Mouse (Mus musculus): ENCODE data around the gene Numb. TPM values are rescaled to one million over a fixed set of nuclear protein-coding genes. Genes with fewer than 3 reads are reported as not detected.
"Not testable (repeated sequence)": the region's sequence is repeated elsewhere in the genome, so short reads cannot be mapped to it uniquely, and the experiment has no call there.

The Numb gene
- polyA plus RNA-seq, 1 experiment from 2014 or later: 11.8 TPM

DNA sequence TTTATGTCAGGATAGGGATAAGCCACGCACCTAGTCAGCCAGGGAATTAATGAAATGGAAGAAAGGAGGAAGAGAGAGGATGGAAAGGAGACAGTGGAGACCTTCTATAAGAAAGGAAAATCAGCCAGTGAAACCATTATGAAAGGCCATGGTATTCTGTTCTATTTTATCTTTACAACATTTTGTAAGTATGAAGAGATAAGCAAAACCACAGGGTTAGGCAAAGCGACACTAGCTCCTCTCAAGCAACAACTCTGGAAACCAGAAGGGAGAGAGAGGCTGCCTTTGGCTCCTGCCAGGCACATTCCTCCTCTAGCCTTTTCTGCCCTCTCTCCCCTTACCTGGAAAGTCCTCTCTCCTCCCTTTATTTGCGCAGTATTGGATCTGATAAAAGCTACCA lies 20.2 kb upstream of the Numb start:
- Histone ChIP-seq H3K4me3 (replicated peaks) (no peak overlapping the region), H3K9ac (peak overlapping the region; percentile 19; the same call in 1 of the 2 replicates), H3K27me3 (no peaks in the 10 kb centered on the region), H3K4me2 (peak overlapping the region; percentile 21; the same call in 1 of the 2 replicates), H3K27ac (peak overlapping the region; percentile 36; the same call in 1 of the 2 replicates), H3K9me3 (replicated peaks) (no peaks in the 10 kb centered on the region), H3K36me3 (no peaks in the 10 kb centered on the region), H3K4me1 (replicated peaks) (peaks cover 36% of the 10 kb centered on the region)
- no peak for DNase-seq
- peak; percentile 69 for ATAC-seq (ENCODE audit: low read depth)
- 41% methylated on average over 3 of the region's 3 CpGs for WGBS (ENCODE audit: insufficient replicate concordance)

GRCm38 (mm10) chr12:83940031-83940430 lies 18.3 kb upstream of the Numb start:
- H3K27ac ChIP-seq: no peak overlapping the region; the same call in 1 of the 2 replicates
- DNase-seq: no peak
- WGBS (ENCODE audit: insufficient replicate concordance): 58% methylated on average over 4 of the region's 4 CpGs

GRCm38 (mm10) chr12:83939332-83939731 lies 17.6 kb upstream of the Numb start:
- H3K4me3 ChIP-seq (replicated peaks): no peak overlapping the region
- H3K9me3 ChIP-seq (replicated peaks): no peaks in the 10 kb centered on the region
- no peaks in the 10 kb centered on the region for H3K36me3 ChIP-seq
- ATAC-seq (ENCODE audit: low read depth) (no peak), DNase-seq (no peak)
- no peaks in the 10 kb centered on the region for H3K27me3 ChIP-seq
- H3K4me2 ChIP-seq: no peak overlapping the region
- peaks cover 35% of the 10 kb centered on the region for H3K4me1 ChIP-seq (replicated peaks)
- H3K9ac ChIP-seq: no peak overlapping the region
- H3K27ac ChIP-seq: no peak overlapping the region
- 67% methylated on average over 2 of the region's 2 CpGs for WGBS (ENCODE audit: insufficient replicate concordance)

More at GRCm38 (mm10) chr12:83940031-83940430, 18.3 kb upstream of the Numb start:
- Histone ChIP-seq H3K9ac (no peak overlapping the region), H3K4me2 (no peak overlapping the region), H3K4me1 (replicated peaks) (peaks cover 35% of the 10 kb centered on the region), H3K9me3 (replicated peaks) (no peaks in the 10 kb centered on the region), H3K27me3 (no peaks in the 10 kb centered on the region), H3K36me3 (no peaks in the 10 kb centered on the region), H3K4me3 (replicated peaks) (no peak overlapping the region)
- ATAC-seq (ENCODE audit: low read depth): no peak

DNA sequence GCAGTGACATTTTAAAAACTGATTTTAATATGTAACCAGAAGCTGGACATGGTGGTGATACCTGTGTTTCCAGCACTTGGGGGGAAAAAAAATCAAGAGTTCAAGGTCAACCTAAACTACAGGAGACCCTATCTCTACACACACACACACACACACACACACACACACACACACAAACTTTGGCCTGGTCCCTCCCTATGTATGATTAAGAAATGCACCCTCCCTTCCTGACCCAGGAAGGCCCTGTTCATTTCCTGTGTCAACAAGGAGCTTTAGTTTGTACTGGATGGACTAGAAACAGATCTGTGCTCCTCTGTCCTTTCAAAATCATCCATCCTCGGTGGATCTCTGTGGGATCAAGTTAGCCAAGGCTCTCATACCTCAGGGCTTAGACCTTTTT lies 16.9 kb upstream of the Numb start:
- not testable (repeated sequence) for H3K9ac ChIP-seq; H3K9me3 ChIP-seq (replicated peaks); H3K27ac ChIP-seq; DNase-seq; H3K4me2 ChIP-seq; ATAC-seq (ENCODE audit: low read depth); H3K4me3 ChIP-seq (replicated peaks); H3K27me3 ChIP-seq; H3K36me3 ChIP-seq
- peaks cover 35% of the 10 kb centered on the region for H3K4me1 ChIP-seq (replicated peaks)
- 26% methylated on average over 1 of the region's 1 CpGs for WGBS (ENCODE audit: insufficient replicate concordance)

- peaks cover 34% of the 10 kb centered on the region for H3K4me1 ChIP-seq (replicated peaks)
These were observed 15.9 kb upstream of the Numb start for GRCm38 (mm10) chr12:83937600-83937999.

DNA sequence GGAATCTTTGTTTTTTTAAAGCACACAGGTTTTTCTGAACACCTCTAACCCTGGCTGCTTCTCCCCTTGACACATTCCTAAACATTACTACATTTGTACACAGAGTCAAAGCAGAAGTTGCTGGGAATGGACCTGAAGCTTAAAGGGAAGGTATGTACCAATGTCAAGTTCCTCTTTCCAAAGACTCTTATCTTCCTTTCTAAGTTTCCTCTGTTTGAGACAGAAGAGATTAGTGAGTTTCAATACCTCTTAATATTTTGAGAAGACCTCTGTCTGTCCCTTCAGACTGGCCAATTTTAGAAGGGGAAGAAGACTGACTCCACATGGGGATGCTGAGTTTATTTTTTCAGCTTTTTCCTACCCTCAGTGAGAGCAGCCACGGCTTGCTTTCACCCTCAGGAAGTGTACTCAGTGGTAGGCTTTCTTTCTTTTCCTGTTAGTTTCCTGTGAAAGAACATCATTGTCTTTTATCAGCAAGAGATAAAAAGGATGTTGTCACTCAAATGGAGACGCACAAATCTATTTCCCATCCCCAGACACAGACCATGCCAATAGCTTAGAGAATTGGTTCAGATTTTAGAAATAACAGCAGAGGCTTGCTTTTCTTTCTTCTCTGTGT lies 7.6 kb upstream of the Numb start:
- H3K27me3 ChIP-seq: no peaks in the 10 kb centered on the region
- H3K4me1 ChIP-seq (replicated peaks): peaks cover 14% of the 10 kb centered on the region
- no peak for ATAC-seq (ENCODE audit: low read depth)
- no peaks in the 10 kb centered on the region for H3K36me3 ChIP-seq
- WGBS (ENCODE audit: insufficient replicate concordance): 0% methylated on average over 2 of the region's 2 CpGs
- peak overlapping the region; percentile 18; the same call in 1 of the 2 replicates for H3K27ac ChIP-seq
- no peak overlapping the region for H3K4me3 ChIP-seq (replicated peaks)
- DNase-seq: no peak
- H3K9me3 ChIP-seq (replicated peaks): no peaks in the 10 kb centered on the region
- no peak overlapping the region for H3K9ac ChIP-seq
- no peak overlapping the region for H3K4me2 ChIP-seq

More at GRCm38 (mm10) chr12:83937600-83937999, 15.9 kb upstream of the Numb start:
- H3K27me3 ChIP-seq: no peaks in the 10 kb centered on the region
- no peaks in the 10 kb centered on the region for H3K9me3 ChIP-seq (replicated peaks)
- no peak overlapping the region for H3K9ac ChIP-seq
- no peak for DNase-seq
- WGBS (ENCODE audit: insufficient replicate concordance): 61% methylated on average over 10 of the region's 10 CpGs
- no peak overlapping the region for H3K27ac ChIP-seq
- no peak overlapping the region for H3K4me3 ChIP-seq (replicated peaks)
- no peak overlapping the region for H3K4me2 ChIP-seq
- ATAC-seq (ENCODE audit: low read depth): no peak
- no peaks in the 10 kb centered on the region for H3K36me3 ChIP-seq

- Histone ChIP-seq H3K27ac (no peak overlapping the region), H3K9me3 (replicated peaks) (no peaks in the 10 kb centered on the region), H3K4me2 (no peak overlapping the region), H3K4me3 (replicated peaks) (no peak overlapping the region), H3K36me3 (no peaks in the 10 kb centered on the region), H3K4me1 (replicated peaks) (peaks cover 29% of the 10 kb centered on the region), H3K9ac (no peak overlapping the region), H3K27me3 (no peaks in the 10 kb centered on the region)
- 17% methylated on average over 4 of the region's 4 CpGs for WGBS (ENCODE audit: insufficient replicate concordance)
- no peak for ATAC-seq (ENCODE audit: low read depth)
- DNase-seq: no peak
These were observed 6.0 kb upstream of the Numb start for GRCm38 (mm10) chr12:83927747-83928146.

- Histone ChIP-seq H3K4me2 (no peak overlapping the region), H3K27ac (no peak overlapping the region), H3K4me1 (replicated peaks) (peaks cover 33% of the 10 kb centered on the region), H3K9me3 (replicated peaks) (no peaks in the 10 kb centered on the region), H3K36me3 (no peaks in the 10 kb centered on the region), H3K9ac (no peak overlapping the region), H3K4me3 (replicated peaks) (no peak overlapping the region), H3K27me3 (no peaks in the 10 kb centered on the region)
- 68% methylated on average over 2 of the region's 2 CpGs for WGBS (ENCODE audit: insufficient replicate concordance)
- DNase-seq (no peak), ATAC-seq (ENCODE audit: low read depth) (no peak)
These were observed 4.3 kb upstream of the Numb start for GRCm38 (mm10) chr12:83926061-83926460.

DNA sequence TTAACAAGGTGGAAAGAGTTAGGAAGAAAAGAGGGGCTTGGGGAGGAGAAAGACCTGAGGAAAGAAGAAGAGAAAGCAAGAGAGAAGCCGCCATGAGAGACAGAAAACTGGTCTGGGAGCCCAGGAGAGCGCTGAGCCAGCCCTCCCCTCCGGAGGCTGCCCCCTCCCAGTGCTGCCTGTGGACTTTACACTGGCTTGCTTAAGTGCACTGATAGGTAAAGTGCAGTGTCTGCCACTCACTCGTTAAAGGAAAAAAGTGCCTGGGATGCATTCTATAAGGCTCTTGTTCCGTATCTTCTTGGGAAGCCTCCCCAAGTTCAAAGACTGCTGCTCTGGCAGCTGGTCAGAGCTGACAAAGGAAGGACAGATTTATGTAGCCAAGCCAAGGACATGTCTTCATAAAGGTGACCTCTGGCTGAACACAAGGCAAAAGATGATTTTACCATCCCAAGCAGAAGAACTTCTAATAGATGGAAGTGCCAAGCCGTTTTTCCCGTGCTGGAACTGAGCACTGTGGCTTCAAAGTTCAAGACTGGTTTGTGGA lies 3.5 kb upstream of the Numb start:
- H3K4me1 ChIP-seq (replicated peaks): peaks cover 41% of the 10 kb centered on the region
- ATAC-seq (ENCODE audit: low read depth): no peak
- DNase-seq: no peak
- no peaks in the 10 kb centered on the region for H3K27me3 ChIP-seq
- H3K27ac ChIP-seq: no peak overlapping the region; the same call in 1 of the 2 replicates
- no peak overlapping the region for H3K4me3 ChIP-seq (replicated peaks)
- no peaks in the 10 kb centered on the region for H3K36me3 ChIP-seq
- no peaks in the 10 kb centered on the region for H3K9me3 ChIP-seq (replicated peaks)
- peak overlapping the region; percentile 19; the same call in 1 of the 2 replicates for H3K4me2 ChIP-seq
- H3K9ac ChIP-seq: no peak overlapping the region
- 63% methylated on average over 7 of the region's 7 CpGs for WGBS (ENCODE audit: insufficient replicate concordance)

DNA sequence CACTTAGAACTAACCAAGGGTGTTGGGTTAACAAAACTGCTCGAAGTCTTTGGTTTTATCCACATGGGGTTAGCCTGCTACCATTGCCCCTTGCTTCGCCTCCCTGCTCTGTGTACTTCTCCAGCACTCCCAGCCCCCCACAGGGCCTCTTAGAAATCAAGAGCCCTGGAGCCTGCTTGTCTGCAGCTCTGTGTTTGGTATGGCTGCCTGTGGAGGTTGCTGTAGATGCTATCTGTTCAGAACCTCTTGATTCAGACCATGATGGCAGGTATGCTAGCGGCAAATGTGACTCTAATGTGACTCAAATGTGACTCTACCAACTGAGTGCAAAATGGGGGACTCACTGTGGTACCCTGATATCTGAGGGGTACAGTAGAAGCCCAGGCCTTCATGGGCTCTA lies 2.6 kb upstream of the Numb start:
- no peaks in the 10 kb centered on the region for H3K9me3 ChIP-seq (replicated peaks)
- no peaks in the 10 kb centered on the region for H3K27me3 ChIP-seq
- H3K4me3 ChIP-seq (replicated peaks): no peak overlapping the region
- no peak overlapping the region for H3K9ac ChIP-seq
- no peak for ATAC-seq (ENCODE audit: low read depth)
- peaks cover 47% of the 10 kb centered on the region for H3K4me1 ChIP-seq (replicated peaks)
- no peaks in the 10 kb centered on the region for H3K36me3 ChIP-seq
- 0 out of 2 replicates have a peak overlapping the region, but pooled peaks have one; percentile 8 for H3K27ac ChIP-seq
- 66% methylated on average over 3 of the region's 3 CpGs for WGBS (ENCODE audit: insufficient replicate concordance)
- DNase-seq: no peak
- H3K4me2 ChIP-seq: no peak overlapping the region

DNA sequence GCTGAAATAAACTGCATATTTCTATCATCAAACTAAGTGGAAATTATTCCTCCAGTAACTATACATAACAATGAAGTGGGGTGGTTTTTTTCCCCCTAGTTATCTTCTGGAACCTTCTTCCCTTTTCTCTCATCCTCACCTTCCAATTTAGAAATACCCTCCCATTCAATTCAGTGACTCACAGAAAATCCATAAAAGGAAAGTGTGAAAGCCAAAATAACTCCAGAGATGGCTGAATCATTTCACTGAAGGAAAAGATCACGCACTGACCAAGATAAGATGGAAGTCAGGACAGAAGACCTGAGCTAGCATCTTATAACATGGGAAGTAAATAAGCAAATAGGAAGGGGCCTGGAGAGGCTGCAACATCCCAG lies 1.7 kb upstream of the Numb start:
- H3K4me3 ChIP-seq (replicated peaks): no peak overlapping the region
- no peaks in the 10 kb centered on the region for H3K36me3 ChIP-seq
- no peaks in the 10 kb centered on the region for H3K9me3 ChIP-seq (replicated peaks)
- H3K4me2 ChIP-seq: no peak overlapping the region
- H3K27me3 ChIP-seq: no peaks in the 10 kb centered on the region
- ATAC-seq (ENCODE audit: low read depth): no peak
- DNase-seq: no peak
- WGBS (ENCODE audit: insufficient replicate concordance): 58% methylated on average over 1 of the region's 1 CpGs
- H3K27ac ChIP-seq: peak overlapping the region; percentile 4; the same call in 1 of the 2 replicates
- H3K4me1 ChIP-seq (replicated peaks): peaks cover 40% of the 10 kb centered on the region
- no peak overlapping the region for H3K9ac ChIP-seq
